Mouse (Mus musculus) CD4-positive naive resting alpha-beta T cell, adult 57 days (primary cell): ENCODE data around the gene Mrpl20. TPM values are rescaled to one million over a fixed set of nuclear protein-coding genes. Genes with fewer than 3 reads are reported as not detected.

Experiments used
- total RNA-seq: library from RNA; stranded (reverse); gene quantifications from one replicate; pipeline ENCODE4 v1.2.4, GENCODE M21; 2023

Gene Mrpl20
- total RNA-seq: 39.3 TPM

GRCm38 (mm10) chr4:155802741-155803339 lies at the start of gene Mrpl20:
Gene Mrpl20 (plus strand): TSS chr4:155802878.

GRCm38 (mm10) chr4:155760613-155761355 lies 41.9 kb upstream of the Mrpl20 start, which contains the start of gene Atad3a:
Gene Atad3a (minus strand): TSS chr4:155761093.

GRCm38 (mm10) chr4:155774280-155774754 lies 28.4 kb upstream of the Mrpl20 start, which contains the start of gene Vwa1:
Gene Vwa1 (minus strand): TSS chr4:155774698.

GRCm38 (mm10) chr4:155785819-155786218 lies 16.9 kb upstream of the Mrpl20 start, which contains the start of gene Tmem88b:
Gene Tmem88b (minus strand): TSS chr4:155785874.

DNA sequence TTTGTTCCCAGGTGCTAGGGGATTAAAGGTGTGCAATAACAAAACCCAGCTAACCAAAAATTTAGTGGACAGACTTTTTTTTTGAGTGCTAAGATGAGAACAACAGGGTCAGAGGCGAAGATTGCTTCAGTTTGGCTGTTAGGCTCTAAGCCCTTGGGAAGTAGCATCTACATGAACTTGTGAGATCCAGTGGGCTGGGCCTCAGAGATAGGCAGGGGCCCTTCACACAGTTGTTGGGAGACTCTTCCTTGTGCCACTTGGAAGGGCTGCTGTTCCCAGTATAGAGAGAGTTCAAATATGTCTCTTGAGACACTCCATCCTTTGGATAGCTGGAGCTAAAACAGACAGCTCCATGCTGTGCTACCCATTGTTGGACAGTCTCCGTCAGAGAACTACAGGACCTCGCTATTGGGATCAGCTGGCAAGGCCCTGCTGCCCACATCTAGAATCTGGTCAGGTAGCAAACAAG lies 12.6 kb upstream of the Mrpl20 start, which contains the start of gene Ankrd65:
TSS of gene Ankrd65 (plus strand) at position 419 of the 469 bp plus-strand sequence.

DNA sequence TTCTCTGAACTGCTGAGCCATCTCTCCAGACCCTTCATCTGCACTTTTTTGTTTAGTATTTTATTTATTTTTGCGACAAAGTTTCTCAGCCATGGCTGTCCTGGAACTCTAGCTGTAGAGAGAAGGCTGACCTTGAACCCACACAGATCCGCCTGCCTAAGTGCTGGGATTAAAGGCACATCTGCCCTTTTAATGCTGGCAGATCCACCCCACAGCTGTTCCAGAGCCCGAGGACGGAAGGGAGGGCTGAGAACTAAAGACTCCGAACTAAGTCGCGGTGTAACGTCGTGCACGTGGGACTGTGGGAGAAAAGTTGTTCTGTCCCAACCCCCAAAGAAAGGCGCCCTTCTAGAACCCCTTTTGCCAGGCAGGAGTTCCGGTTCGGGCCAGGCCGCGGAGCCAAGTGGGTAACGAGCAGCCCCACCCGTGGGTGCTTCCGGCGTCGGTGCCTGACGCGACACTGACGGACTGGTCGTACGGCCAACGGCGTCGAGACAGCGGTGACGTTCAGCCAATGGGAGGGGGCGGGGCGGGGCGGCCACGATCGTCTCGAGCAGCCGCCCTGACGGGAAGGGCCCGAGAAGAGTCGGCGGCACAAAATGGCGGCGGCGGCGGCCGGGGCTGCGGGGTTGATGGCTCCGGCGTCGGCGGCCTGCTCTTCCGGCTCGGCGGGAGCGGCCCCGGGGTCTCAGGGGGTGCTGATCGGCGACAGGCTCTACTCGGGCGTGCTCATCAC lies 9.4 kb downstream of the Mrpl20 start, which contains the start of gene Ccnl2:
TSS of gene Ccnl2 (plus strand) at position 561 of the 736 bp plus-strand sequence.

GRCm38 (mm10) chr4:155831205-155831766 lies 28.6 kb downstream of the Mrpl20 start, which contains the start of gene Aurkaip1:
Gene Aurkaip1 (plus strand): TSS chr4:155831272.

GRCm38 (mm10) chr4:155839483-155839910 lies 36.8 kb downstream of the Mrpl20 start, which contains the start of gene Mxra8:
Gene Mxra8 (plus strand): TSS chr4:155839680.

DNA sequence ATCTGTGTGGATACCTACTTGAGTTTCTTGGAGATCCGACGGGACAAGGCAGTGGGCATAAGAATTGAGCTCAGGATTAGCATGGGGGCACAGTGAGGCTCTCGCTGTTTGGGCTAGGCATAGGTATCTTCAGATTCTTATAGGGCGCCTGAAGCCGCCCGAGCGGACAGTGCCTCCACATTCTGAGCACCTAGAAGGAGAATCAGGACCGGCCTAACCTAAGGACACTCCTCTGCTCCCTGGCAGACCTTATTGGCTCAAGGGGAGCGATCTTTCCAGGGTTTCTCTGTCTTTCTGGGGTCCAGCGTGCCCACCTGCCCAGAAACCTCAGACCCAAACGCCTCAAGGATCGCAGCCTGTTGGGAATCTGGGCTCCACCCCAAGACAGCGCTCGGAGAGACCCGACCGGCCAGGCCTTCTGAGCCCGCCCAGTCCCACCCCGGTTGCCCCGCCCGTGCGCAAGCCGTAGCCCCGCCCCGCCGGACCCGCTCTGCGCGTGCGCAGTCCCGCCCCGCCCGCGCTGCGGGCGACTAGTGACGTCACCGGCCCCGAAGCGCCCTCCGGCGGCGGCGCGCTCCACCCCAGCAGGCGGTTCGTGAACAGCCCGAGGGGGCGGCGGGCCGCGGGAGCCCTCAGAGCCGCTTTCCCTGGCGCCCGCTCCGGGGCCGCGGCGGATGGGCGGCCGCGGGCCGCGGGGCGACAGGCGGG lies 44.3 kb downstream of the Mrpl20 start, which contains the start of gene Dvl1:
TSS of gene Dvl1 (plus strand) at position 532 of the 708 bp plus-strand sequence.

Other genes starting within 250 kb of the Mrpl20 start
- 54.8 TPM for gene Nadk, start 240.5 kb upstream of the Mrpl20 start, total RNA-seq
- gene Slc35e2, start 201.5 kb upstream of the Mrpl20 start, total RNA-seq: 32.4 TPM
- gene Cdk11b, start 178.0 kb upstream of the Mrpl20 start, total RNA-seq: 164 TPM
- gene Gm10563, start 157.5 kb upstream of the Mrpl20 start, total RNA-seq: not detected
- 0.71 TPM for gene Mmp23, start 149.5 kb upstream of the Mrpl20 start, total RNA-seq
- gene Mib2, start 133.7 kb upstream of the Mrpl20 start, total RNA-seq: 47.1 TPM
- gene Fndc10, start 108.5 kb upstream of the Mrpl20 start, total RNA-seq: 10.1 TPM
- gene Ssu72, start 98.1 kb upstream of the Mrpl20 start, total RNA-seq: 79.3 TPM
- 1.0 TPM for gene Tmem240, start 68.1 kb upstream of the Mrpl20 start, total RNA-seq
- gene Atad3a, start 41.8 kb upstream of the Mrpl20 start, total RNA-seq: 54.1 TPM
- not detected for gene Vwa1, start 28.2 kb upstream of the Mrpl20 start, total RNA-seq
- not detected for gene Tmem88b, start 17.0 kb upstream of the Mrpl20 start, total RNA-seq
- not detected for gene Ankrd65, start 12.4 kb upstream of the Mrpl20 start, total RNA-seq
- 235 TPM for gene Ccnl2, start 9.6 kb downstream of the Mrpl20 start, total RNA-seq
- 99.7 TPM for gene Aurkaip1, start 28.4 kb downstream of the Mrpl20 start, total RNA-seq
- 8.3 TPM for gene Mxra8, start 36.8 kb downstream of the Mrpl20 start, total RNA-seq
- 78.7 TPM for gene Dvl1, start 44.5 kb downstream of the Mrpl20 start, total RNA-seq
- 1.6 TPM for gene Tas1r3, start 60.5 kb downstream of the Mrpl20 start, total RNA-seq
- gene Cptp, start 66.6 kb downstream of the Mrpl20 start, total RNA-seq: 11.3 TPM
- 68.1 TPM for gene Ints11, start 66.7 kb downstream of the Mrpl20 start, total RNA-seq
- gene Pusl1, start 88.9 kb downstream of the Mrpl20 start, total RNA-seq: 35.7 TPM
- gene Acap3, start 88.9 kb downstream of the Mrpl20 start, total RNA-seq: 61.9 TPM
- gene Ube2j2, start 141.0 kb downstream of the Mrpl20 start, total RNA-seq: 130 TPM
- 7.0 TPM for gene C1qtnf12, start 159.4 kb downstream of the Mrpl20 start, total RNA-seq
- gene B3galt6, start 189.8 kb downstream of the Mrpl20 start, total RNA-seq: 4.0 TPM
- gene Sdf4, start 190.0 kb downstream of the Mrpl20 start, total RNA-seq: 200 TPM
- gene Tnfrsf4, start 211.0 kb downstream of the Mrpl20 start, total RNA-seq: 24.3 TPM
- gene Tnfrsf18, start 223.3 kb downstream of the Mrpl20 start, total RNA-seq: 65.3 TPM